Mouse (Mus musculus) E14TG2a.4 (cell line): ENCODE data around the gene Specc1l.

Source experiments
- CTCF ChIP-seq: conservative IDR thresholded peaks from 2 replicates; pipeline ENCODE4 v1.5.1; 2014; ENCODE audit warnings: low read length
- NANOG ChIP-seq: IDR thresholded peaks from 2 replicates; pipeline ENCODE4 v1.6.1; 2014; ENCODE audit warnings: borderline replicate concordance, low read length, mixed read lengths
- POU5F1 ChIP-seq: IDR thresholded peaks from 2 replicates; pipeline ENCODE4 v1.6.1; 2014; ENCODE audit warnings: low read length, borderline replicate concordance

DNA sequence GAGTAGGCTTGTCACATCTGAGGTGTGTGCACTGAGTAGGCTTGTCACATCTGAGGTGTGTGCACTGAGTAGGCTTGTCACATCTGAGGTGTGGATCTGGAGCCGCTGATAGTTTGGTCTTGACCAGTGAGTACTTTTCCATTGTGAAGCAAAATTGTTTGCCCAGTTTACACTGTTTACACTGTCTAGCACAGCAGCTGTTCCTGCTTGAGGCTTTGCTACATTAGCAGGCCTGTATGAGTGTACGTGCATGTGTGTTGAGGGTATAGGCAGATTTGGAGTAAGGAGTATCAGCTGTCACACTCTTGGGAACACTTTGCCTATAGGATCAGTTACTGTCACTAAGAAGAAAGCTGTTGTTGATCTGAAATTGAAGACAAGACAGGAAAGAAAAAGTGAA lies 21.6 kb downstream of the Specc1l start:
- TF ChIP-seq CTCF (no peak), POU5F1 (no peak), NANOG (no peak)
